In genomic region chr11:88541666-88542639, GRCm38 (mm10) we compare ENCODE assay signal across 16 mouse cellular contexts.
DNase-seq lines count a peak whose midpoint lies in the region; ATAC-seq and TF ChIP-seq lines count a peak whose summit lies in the region.
"Had no signal": no experiment of that assay in that cellular context is flagged by ENCODE, and none has a peak within 500 bp of the region (broad histone marks: within the 10 kb centered on the region; RNA-seq: fewer than 3 reads in every experiment).

No protein-coding gene starts in this region.

- WGBS in midbrain, embryonic 10.5 days, result 93% methylated on average over 15 of the region's 15 CpGs
- 74% methylated on average over 15 of the region's 15 CpGs for WGBS in midbrain, postnatal 0 days
- WGBS in hindbrain, embryonic 13.5 days, result 80% methylated on average over 15 of the region's 15 CpGs

- H3K27me3 ChIP-seq in midbrain, embryonic 10.5 days (ENCODE audit: low read depth, poor library complexity, severe bottlenecking), result no peaks in the 10 kb centered on the region
- H3K27me3 ChIP-seq in midbrain, postnatal 0 days (ENCODE audit: insufficient read depth, low read length), result no peaks in the 10 kb centered on the region
- no peaks in the 10 kb centered on the region for H3K27me3 ChIP-seq in hindbrain, embryonic 13.5 days
- H3K27me3 ChIP-seq: limb, embryonic 12.5 days had no signal

- peak; percentile 52 for DNase-seq in gastrocnemius, adult 2 months
- no peak for DNase-seq in gastrocnemius, postnatal 36 days
- DNase-seq in midbrain, embryonic 10.5 days (ENCODE audit: low spot score), result no peak
- DNase-seq in midbrain, postnatal 0 days (ENCODE audit: low spot score), result no peak
- DNase-seq in skeletal muscle tissue, adult 2 months (ENCODE audit: low read depth, low spot score), result peak; percentile 76
- no peak for DNase-seq in left cerebral cortex, adult 8-10 months (ENCODE audit: low spot score in 2 of 2)
- DNase-seq: adrenal gland, postnatal 25 days; cerebellum, adult 11-12 months; gastrocnemius, postnatal 14 days; heart, postnatal 10 days; kidney, adult 9 months; layer of hippocampus, adult 9-11 months; lung, postnatal 10 days; thymus, postnatal 36 days had no signal

- H3K4me2 ChIP-seq in midbrain, postnatal 0 days (ENCODE audit: low read depth, low read length, poor library complexity, severe bottlenecking), result no peak overlapping the region
- H3K4me2 ChIP-seq in hindbrain, embryonic 13.5 days, result no peak overlapping the region
- H3K4me2 ChIP-seq: limb, embryonic 12.5 days had no signal

- intact Hi-C loops in gastrocnemius, adult 2 months (cut with DNase I), result loop anchor here (5.0 kb wide), 1 partner anchor 95 kb away; no protein-coding TSS in a partner anchor
- intact Hi-C loops in gastrocnemius, postnatal 36 days (cut with DNase I), result no loop called here

- no peak overlapping the region for H3K9ac ChIP-seq in midbrain, postnatal 0 days (replicated peaks; ENCODE audit: low read length, poor library complexity, severe bottlenecking)
- H3K9ac ChIP-seq in hindbrain, embryonic 13.5 days, result no peak overlapping the region
- H3K9ac ChIP-seq: limb, embryonic 12.5 days had no signal

- no peak for ATAC-seq in midbrain, postnatal 0 days (ENCODE audit: low FRiP score)
- ATAC-seq in hindbrain, embryonic 13.5 days (ENCODE audit: low FRiP score), result no peak

- no peaks in the 10 kb centered on the region for H3K9me3 ChIP-seq in midbrain, embryonic 10.5 days (replicated peaks)
- no peaks in the 10 kb centered on the region for H3K9me3 ChIP-seq in midbrain, postnatal 0 days (ENCODE audit: low read length)
- H3K9me3 ChIP-seq in hindbrain, embryonic 13.5 days, result no peaks in the 10 kb centered on the region
- H3K9me3 ChIP-seq: limb, embryonic 12.5 days had no signal

- H3K4me3 ChIP-seq in gastrocnemius, adult 2 months, result no peak overlapping the region
- H3K4me3 ChIP-seq in midbrain, embryonic 10.5 days, result no peak overlapping the region
- H3K4me3 ChIP-seq in midbrain, postnatal 0 days (ENCODE audit: low read depth, low read length), result no peak overlapping the region
- H3K4me3 ChIP-seq in hindbrain, embryonic 13.5 days, result no peak overlapping the region
- H3K4me3 ChIP-seq: limb, embryonic 12.5 days had no signal

- H3K27ac ChIP-seq in gastrocnemius, adult 2 months, result peak overlapping the region; percentile 85
- H3K27ac ChIP-seq in midbrain, embryonic 10.5 days (replicated peaks), result peak overlapping the region; percentile 49
- H3K27ac ChIP-seq in midbrain, postnatal 0 days (ENCODE audit: low read depth, low read length), result no peak overlapping the region
- H3K27ac ChIP-seq in hindbrain, embryonic 13.5 days, result peak overlapping the region; percentile 45
- H3K27ac ChIP-seq: limb, embryonic 12.5 days had no signal

- peaks cover 25% of the 10 kb centered on the region for H3K36me3 ChIP-seq in midbrain, embryonic 10.5 days
- no peaks in the 10 kb centered on the region for H3K36me3 ChIP-seq in midbrain, postnatal 0 days (ENCODE audit: insufficient read depth, low read length)
- no peaks in the 10 kb centered on the region for H3K36me3 ChIP-seq in hindbrain, embryonic 13.5 days
- H3K36me3 ChIP-seq: limb, embryonic 12.5 days had no signal

- H3K4me1 ChIP-seq in midbrain, embryonic 10.5 days, result peaks cover 79% of the 10 kb centered on the region
- H3K4me1 ChIP-seq in midbrain, postnatal 0 days (ENCODE audit: insufficient read depth, low read length), result peaks cover 18% of the 10 kb centered on the region; the same call in 1 of the 2 replicates
- H3K4me1 ChIP-seq in hindbrain, embryonic 13.5 days (replicated peaks), result peaks cover 81% of the 10 kb centered on the region

- TF ChIP-seq CTCF in gastrocnemius, adult 2 months (IDR thresholded peaks at IDR 0.05), result no peak
- TF ChIP-seq CTCF in midbrain, postnatal 0 days (IDR thresholded peaks at IDR 0.05), result no peak

Comparison
In these comparisons a context has a peak if more than half of its experiments do, and no peak if none do; other contexts are left out.
1. DNase-seq: peak in gastrocnemius, adult 2 months (single experiment) and skeletal muscle tissue, adult 2 months (single experiment); none in gastrocnemius, postnatal 36 days (0 of 2), midbrain, embryonic 10.5 days (single experiment), midbrain, postnatal 0 days (single experiment) and left cerebral cortex, adult 8-10 months (0 of 2).